Mouse (Mus musculus) frontal cortex, postnatal 25 days (tissue): ENCODE measurements around the gene Nedd9.

Source experiments
- DNase-seq, 2 experiments: peaks; one replicate each; pipeline ENCODE4 v3.0.0; 2022; ENCODE audit warnings: low spot score in 2 of 2

The Nedd9 gene

DNA sequence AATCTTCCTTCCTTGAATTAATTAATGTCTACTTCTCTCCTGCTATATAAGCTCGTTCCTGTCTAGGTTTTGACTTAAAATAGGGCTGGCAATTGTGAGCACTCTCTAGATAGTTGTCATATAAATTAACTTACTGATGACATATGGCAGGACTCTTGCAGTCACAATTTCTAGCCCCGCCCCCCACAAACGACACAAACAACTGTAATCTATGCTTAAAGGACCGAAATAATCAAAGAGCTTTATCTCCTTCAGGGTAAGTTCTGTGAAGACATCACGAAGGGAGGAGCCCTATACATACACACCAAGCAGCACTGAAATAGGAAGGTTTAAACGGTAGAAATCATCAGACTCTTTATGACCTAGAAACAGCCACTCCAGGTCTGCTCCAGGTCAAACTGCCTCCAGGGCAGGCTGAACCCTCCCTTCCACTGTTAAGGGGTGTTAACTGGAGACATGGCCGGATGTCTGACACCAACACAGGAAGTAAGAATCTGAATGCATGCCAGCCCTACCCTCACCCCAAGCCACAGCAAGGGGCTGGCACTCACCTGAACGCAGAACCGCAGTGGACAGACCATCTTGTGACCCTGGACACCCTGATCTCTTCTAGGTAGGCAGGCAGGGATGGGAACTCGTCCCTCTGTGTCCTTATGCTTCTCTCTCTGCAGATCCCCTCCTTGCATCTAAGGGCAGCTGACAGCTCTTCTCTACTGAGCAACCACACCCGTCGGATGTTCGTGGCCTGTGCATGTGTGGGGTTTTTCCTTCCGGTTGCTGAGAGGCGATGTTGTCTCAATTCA lies at the start of gene Nedd9:
Gene Nedd9, minus strand, starts transcription at position 757 of the 803 bp plus-strand sequence.
- no peak for DNase-seq

DNA sequence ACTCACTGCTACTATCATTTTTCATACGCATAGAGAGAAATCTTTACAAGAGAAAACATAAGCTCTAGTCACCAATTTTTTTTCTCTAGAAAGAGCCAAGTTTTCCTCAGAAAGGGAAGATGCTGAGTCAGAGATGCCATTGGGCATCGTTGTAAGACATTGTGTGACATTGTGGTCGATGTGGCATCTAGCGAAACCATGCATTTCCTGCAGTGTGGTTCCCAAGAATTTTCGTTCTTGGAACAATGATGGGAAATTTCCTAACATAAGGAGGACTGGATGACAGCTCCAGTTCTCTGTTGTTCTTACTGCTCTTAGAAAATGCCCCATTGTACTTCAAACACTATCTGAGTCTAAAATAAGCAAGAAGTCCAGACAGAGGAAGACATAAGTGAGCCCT lies 45.5 kb upstream of the Nedd9 start:
- no peak for DNase-seq

DNA sequence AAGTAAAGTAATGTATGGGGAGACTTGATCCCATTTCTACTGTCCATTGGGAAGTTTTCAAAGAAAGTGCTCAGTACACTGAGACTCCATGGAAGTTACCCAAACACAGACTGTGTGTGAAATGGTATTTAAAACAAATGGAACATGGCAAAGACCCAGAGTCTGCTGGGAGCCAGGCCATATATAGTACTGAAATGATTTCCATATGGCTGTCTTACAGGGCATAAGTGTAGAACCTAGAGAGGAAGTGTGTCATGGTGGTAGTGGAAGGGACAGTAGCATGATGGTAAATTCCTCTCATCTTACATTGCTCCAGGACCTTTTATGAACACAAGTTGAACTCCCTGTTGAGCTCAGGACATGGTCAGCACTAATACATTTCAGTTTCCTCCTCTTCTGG lies 43.2 kb upstream of the Nedd9 start:
- DNase-seq: no peak

DNA sequence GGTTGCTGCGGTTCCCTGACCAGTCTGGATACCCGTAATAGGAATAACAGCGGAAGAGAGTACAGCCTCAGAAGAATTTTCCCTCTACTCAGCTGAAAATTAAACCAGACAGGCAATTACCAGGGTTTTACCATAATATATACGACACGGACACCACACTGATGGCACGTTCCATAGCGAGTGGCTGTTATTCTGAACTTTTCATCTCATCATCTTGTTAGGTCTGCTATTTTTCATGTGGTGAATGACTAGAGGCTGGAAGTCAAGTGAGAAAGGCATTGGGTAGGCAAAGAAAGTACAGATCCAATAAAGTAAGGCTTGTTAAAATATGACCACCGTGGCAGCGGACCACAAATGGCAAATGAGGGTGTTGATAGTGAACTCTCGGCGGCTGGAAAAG lies 37.0 kb upstream of the Nedd9 start:
- no peak for DNase-seq

DNA sequence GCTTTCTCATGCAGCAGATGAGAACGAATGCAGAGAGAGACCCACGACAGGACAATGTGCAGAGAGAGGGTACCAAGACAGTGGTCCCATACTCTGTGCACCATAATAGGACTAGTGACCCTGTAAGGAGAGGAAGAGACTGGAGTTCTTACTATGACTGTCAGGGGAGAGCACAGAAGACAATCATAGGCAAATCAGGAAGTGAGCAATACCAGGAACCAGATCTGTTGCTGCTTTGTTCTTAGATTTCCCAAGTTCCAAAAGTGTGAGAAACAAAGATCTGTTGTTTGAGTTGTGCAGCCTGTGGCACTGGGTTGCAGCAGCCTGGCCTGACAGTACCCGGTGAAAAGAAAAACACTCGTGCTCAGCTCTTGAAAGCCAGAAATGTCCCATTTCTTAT lies 34.1 kb upstream of the Nedd9 start:
- no peak for DNase-seq

DNA sequence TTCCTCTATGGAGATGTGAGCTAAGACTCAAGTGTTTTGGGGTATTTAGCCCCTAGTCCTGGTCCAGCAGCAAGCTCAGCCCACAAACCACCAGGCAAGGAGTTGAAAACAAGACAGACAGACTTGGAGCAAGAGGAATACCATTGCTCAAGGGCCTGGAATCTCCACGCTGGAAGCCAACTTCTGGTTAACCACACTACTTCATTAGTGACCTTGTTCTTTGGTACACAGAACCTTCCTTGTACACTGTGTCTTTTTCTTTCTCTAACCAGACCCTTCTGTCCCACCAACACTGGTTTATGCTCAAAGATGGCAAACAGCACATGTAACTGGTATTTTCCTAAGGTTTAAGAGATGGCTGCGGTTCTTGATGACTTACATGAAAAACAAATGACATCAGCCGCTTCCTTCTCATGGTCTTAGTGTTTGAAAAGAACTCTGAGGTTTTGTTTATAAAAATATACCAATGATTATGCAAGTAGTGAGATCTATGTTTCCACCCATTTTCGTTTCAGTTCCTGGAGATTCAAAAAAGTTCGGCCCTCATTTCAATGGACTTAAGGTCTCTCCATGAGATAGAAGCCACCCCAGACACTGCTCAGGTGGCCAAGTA lies 33.5 kb upstream of the Nedd9 start:
- no peak for DNase-seq

DNA sequence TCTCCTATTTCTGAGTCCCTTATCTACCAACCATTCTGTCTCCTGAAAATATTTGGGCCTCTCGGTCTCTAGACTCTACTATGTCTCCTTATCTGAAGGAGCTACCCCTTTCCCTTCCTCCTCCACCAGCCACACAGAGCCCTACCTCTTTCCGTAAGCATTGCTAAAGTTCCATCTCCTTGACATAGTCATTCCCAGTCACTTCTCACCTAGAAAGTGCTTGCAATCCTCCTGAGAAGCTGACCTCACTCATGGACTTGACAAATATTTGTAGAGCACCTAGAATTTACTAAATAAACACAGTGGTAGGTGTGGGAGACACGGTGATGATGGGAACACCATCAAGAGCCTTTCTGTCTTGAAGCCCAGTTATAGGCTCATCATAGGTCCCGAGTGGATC lies 32.6 kb upstream of the Nedd9 start:
- DNase-seq: no peak

DNA sequence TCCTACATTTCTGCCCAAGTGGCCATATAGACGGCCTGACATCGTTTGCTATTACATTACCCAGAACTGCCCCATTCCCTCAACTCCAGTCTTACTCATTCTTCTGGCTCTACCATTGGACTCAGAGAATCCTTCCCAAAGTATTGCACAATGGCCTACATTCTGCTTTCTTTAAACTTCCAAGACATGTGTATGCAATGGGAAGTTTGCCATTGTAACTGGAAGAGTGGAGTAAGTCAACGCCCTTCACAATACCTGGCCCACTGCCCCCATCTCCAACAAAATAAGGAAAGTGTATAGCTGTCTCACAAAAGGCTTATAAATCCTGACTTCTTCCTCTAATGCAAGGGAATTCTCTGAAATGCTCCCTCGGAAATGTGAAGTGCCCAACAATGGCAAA lies 30.0 kb upstream of the Nedd9 start:
- no peak for DNase-seq

DNA sequence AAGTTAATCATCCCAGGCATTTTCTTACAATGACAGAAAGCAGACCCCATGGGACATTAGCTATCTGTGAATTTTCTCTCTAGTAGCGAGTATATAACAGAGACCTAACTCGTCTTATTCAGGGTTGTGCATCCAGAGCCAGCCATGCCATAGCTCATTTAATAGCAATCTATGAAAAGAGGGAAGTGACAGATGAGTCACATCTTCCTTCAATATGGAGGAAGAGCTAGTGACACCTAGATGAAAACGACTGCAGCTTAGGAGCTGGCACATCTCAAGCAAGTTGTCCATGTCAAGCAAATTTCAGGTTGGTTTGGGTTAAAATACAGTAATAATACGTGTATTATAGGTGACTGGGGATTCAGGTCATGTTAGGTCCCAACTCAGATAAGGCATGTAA lies 28.6 kb upstream of the Nedd9 start:
- no peak for DNase-seq

DNA sequence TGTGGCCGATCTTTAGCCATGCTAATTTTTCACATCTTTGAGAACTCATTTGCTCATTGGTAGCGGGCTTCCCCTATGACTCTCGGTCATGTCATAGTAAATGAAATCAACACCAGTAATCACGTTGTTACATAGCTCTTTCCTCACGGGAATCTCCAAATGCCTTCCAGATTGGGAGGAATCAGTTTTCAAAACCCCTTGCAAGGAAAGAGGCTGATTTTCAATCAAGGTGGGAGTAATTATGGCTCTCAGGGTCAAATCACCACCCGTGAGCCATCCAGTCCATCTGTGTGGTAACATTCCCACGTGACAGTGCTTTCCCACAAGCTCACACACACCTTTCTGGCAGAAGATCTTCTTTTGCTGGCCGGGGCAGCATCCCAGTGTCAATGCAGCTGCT lies 27.8 kb upstream of the Nedd9 start:
- DNase-seq: no peak

DNA sequence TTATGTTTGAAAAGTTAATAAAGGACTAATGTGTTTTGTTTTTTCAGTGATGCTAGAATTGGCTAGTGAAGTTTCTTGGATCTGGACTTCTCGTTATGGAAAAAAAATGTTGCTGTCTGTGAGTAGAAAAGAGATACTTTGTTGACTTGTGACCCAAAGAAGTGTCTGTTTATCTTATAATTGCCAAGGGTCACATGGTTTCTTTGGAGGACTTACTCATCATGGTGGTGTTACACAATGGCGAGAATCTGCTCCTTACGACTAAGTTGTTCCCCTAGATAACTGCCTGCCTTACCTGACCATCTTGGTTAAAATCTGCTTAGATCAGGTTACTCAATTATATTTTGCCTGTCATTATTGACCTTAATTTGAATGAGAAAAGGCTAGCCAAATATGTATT lies 26.3 kb upstream of the Nedd9 start:
- no peak for DNase-seq

DNA sequence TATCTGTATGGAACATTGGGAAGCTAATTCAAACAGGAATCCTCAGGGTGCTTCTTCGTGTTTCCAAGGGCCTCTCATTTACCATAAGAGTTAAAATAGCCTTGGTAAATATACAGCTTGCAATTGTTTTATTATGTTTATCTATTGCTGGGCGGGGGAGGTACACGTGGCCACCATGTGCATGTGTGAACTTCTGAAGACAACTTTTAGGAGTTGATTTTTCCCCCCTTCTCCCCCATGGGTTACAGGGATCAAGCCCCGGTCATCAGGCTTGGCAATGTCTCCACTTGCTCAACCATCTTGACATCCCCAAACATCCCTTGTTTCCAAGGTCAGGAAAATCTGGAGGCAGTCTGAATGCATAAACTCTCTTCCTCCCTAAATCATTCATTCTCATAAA lies 25.1 kb upstream of the Nedd9 start:
- DNase-seq: no peak

DNA sequence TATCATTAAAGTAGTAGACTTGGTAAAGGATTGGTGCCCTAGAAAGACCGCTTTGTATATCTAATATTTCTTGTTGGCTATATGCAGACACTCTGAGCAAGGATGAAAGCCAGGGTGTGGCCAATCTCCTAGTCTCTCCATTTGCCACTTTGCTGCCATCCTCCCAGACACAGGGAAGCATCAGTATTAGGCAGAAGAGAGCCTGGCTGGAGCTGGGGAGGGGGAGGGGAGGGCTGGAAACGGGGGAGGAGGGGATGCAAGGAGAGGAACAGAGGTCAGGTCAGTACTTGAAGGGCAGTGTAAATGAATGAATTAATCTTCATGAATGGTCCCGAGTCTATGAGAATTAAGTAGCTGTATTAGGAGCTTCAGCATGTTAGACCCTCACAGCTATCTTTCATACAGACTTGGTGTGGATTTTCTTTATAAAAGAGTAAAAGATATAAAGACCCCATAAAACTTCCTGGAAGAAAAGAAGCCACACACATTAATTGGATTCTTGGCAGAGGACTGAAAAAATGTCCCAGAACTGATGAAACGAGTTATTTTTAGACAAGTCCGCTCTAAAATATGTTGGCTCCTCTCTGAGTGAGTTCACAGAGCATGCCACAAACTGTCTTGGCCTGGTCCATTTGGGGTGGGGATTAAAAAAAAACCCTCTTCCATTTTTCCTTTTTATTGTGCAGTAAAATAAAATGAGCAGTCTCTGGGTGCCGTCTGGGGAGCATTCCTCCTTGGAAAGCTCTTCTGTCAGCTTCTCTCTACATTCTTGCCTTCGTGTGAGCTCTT lies 23.7 kb upstream of the Nedd9 start:
- DNase-seq: no peak

DNA sequence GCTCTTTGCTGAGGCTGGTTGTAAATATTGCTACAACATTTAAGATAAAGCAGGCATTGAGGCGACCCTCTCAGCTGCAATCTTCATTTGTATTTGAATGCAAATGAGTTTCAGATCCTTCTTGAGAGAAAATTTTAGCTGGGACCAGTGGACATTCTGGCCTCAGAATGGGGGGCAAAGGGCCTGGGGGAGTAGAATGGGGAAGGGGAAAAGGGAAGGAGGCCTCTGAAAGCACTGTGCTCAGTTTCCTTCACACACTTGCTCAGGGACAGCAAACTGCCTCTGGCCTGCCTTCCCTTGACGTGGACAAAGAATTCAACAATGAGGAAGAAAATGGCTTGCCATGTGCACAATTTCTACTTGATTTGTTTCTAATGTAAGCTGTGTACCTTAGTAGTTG lies 18.4 kb upstream of the Nedd9 start:
- DNase-seq: no peak

DNA sequence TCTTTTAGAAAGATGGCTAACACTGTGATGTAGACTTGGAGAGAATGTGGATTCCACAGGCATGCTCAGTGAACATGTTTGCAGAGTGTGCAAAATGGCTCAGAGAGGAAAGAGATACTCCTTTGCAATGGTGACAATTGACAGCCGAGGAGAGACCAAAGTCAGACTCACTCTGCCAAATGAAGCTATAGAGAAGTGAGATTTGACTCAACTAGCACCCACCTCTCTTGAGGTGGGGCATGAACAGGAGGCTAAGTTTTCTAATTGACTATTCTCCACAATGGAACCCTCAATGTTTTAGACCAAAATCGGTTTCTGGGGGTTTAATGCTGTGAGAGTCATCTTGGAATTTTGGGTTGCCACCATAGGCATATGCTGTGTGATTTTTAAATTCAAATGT lies 17.8 kb upstream of the Nedd9 start:
- no peak for DNase-seq

DNA sequence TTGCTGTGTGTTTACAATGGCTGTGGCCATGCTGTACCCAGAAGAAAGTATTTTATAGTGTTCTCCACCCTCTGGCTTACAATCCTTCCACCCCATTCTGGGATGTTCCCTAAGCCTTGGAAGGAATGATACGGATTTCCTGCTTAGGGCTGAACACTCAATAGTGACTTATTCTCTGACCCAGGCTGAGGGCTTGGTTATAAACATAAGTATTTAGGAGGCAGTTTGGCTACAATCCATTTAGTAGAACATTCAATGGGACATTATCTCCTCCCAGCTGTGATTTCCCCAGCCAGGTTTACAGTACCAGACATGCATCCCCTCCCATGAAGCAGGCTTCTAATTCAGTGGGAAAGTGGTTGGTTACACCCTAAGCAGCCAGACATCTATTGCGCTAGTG lies 17.3 kb upstream of the Nedd9 start:
- no peak for DNase-seq

DNA sequence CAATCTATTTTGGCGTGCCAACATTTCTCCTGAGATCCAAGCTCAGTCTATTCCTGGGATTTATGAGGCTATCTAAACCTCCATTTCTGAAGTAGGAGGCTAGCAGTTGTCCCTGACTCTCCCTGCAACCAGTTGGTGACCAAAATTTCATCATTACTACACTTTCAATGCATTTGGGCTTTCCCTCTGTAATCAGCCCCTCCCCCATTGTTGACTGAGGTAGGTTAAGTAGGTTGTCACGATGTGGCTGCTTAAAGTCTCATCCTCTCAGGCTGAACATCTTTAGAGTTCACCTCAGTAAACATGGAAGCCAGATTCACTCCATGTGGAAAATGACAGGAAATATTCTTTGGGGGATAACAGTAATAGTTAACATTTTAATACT lies 15.7 kb upstream of the Nedd9 start:
- DNase-seq: no peak

DNA sequence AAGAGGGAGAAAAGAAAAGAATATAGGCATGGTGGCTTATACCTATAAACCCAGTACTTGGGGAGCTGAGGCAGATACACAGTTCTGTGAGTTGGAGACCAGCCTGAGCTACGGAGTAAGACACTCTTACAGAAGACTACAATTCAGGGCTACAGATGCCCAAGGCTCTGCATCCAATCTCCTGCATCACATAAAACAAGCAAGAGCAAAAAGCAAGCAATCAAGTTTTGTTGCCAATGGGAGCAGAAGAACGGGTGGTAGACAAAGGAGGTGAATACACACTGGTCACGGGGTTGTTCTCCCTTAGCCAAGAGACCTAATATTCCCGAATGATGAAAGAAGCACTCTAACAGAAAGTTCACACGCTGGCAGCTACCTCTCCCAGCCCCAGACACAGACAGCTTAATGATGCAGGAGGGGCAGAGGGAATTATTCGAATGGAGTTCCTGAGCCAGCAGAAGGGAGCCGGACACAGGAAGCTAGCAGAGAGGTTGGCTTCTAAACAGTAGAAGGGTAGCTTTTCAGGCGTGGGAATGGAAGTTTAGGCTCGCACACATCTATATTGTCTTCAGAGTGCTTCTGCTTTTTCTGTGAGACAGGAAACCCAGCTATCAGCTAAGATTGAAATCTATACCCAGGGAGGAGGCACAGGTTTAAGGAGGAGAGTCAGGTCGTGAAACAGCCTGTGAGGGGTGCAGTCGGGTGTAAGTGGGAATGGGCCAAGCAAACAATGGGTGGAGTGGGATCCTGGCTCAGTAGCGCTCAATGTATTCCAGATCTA lies 15.2 kb upstream of the Nedd9 start:
- no peak for DNase-seq

DNA sequence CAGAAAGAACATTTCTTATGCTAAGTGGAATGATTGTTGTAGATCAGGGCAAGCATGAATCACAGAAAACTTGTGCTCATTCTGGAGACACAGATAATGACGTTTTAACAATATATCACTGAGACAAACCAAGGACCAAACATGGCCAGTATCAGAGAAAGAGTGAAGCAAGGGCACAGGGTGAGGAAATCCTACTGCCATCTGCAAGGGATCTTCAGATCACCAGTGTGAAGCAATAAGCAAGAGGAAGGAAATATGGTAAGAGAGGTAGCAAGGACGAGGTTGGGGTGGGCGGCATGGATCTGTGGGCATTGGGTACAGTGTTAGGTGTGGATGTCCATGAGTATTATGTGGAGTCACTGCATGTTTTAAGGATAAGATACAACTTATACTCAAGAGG lies 13.6 kb upstream of the Nedd9 start:
- DNase-seq: no peak

DNA sequence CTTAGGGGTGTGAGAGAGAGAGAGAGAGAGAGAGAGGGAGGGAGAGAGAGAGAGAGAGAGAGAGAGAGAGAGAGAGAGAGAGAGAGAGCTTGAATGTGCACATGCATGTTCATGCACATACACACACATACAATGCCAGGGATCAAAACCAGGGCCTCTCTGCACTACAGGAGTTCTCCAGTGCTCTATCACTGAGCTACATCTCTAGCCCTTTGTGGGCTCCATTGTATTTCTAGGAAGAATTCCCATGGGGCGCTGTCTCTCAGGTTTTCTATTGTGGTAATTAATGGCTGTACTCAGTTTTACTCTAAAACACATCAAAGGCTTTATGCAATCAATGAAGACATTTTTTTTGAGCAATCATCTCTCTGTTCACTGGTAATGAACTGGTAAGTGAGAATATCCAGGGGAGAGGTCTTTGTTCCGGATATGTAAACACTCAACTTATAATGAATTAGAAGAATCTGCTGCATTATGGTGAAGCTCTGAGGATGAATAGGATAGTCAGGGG lies 11.5 kb upstream of the Nedd9 start:
- DNase-seq: no peak

DNA sequence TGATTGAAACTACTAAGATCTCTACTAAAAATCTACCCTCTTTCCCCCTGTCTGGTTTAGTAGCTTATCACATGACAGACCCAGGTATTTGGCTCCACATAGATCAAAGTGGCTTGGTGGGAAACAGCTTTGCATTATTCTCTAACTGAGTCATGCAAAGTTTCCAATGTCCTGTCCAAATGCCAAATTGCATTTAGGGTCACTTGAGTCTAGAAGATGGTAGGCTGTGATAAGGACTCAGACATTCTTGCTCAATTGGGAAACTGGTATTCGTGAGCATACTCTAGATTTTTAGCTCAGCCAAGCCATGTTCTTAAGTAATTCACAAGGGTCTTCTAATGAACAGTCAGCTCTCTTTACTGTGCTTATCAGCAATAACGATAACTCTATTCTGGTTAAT lies 7.5 kb upstream of the Nedd9 start:
- DNase-seq: no peak
